Mouse (Mus musculus): ENCODE measurements around the gene Arhgap10.

Arhgap10 gene

GRCm38 (mm10) chr8:77517301-77518200, at the start of gene Arhgap10:
Gene Arhgap10 (minus strand): TSS chr8:77517953.
- DNase-seq (ENCODE audit: low spot score in 2 of 2): peak; percentile 25 to 38

GRCm38 (mm10) chr8:77561441-77561840, 43.7 kb upstream of the Arhgap10 start:
- DNase-seq (ENCODE audit: low spot score in 2 of 2): no peak

- no peak for DNase-seq (ENCODE audit: low spot score in 2 of 2)
These were observed 34.7 kb upstream of the Arhgap10 start for GRCm38 (mm10) chr8:77552491-77552890.

- peak in 1 of 2 experiments; percentile 5 for DNase-seq (ENCODE audit: low spot score in 2 of 2)
These were observed 32.3 kb upstream of the Arhgap10 start for GRCm38 (mm10) chr8:77549881-77550580.

GRCm38 (mm10) chr8:77549121-77549706, 31.5 kb upstream of the Arhgap10 start, which contains the start of gene Prmt9:
Gene Prmt9 (plus strand): TSS chr8:77549397.
- peak; percentile 87 to 93 for DNase-seq (ENCODE audit: low spot score in 2 of 2)

- DNase-seq (ENCODE audit: low spot score in 2 of 2): no peak
These were observed 27.9 kb upstream of the Arhgap10 start for GRCm38 (mm10) chr8:77545616-77546015.

- no peak for DNase-seq (ENCODE audit: low spot score in 2 of 2)
These were observed 26.7 kb upstream of the Arhgap10 start for GRCm38 (mm10) chr8:77544428-77544827.

- no peak for DNase-seq (ENCODE audit: low spot score in 2 of 2)
These were observed 25.5 kb upstream of the Arhgap10 start for GRCm38 (mm10) chr8:77543152-77543777.

GRCm38 (mm10) chr8:77538256-77538655, 20.5 kb upstream of the Arhgap10 start:
- no peak for DNase-seq (ENCODE audit: low spot score in 2 of 2)

GRCm38 (mm10) chr8:77536821-77537220, 19.1 kb upstream of the Arhgap10 start:
- DNase-seq (ENCODE audit: low spot score in 2 of 2): no peak

GRCm38 (mm10) chr8:77535026-77535595, 17.4 kb upstream of the Arhgap10 start:
- DNase-seq (ENCODE audit: low spot score in 2 of 2): peak in 1 of 2 experiments; percentile 20

- DNase-seq (ENCODE audit: low spot score in 2 of 2): no peak
These were observed 16.7 kb upstream of the Arhgap10 start for GRCm38 (mm10) chr8:77534358-77534992.

- no peak for DNase-seq (ENCODE audit: low spot score in 2 of 2)
These were observed 8.4 kb upstream of the Arhgap10 start for GRCm38 (mm10) chr8:77526130-77526529.

- no peak for DNase-seq (ENCODE audit: low spot score in 2 of 2)
These were observed 7.2 kb upstream of the Arhgap10 start for GRCm38 (mm10) chr8:77524906-77525305.

- no peak for DNase-seq (ENCODE audit: low spot score in 2 of 2)
These were observed 6.4 kb upstream of the Arhgap10 start for GRCm38 (mm10) chr8:77524018-77524615.

GRCm38 (mm10) chr8:77522984-77523383, 5.2 kb upstream of the Arhgap10 start:
- no peak for DNase-seq (ENCODE audit: low spot score in 2 of 2)

GRCm38 (mm10) chr8:77521028-77521785, 3.5 kb upstream of the Arhgap10 start:
- DNase-seq (ENCODE audit: low spot score in 2 of 2): no peak

- DNase-seq (ENCODE audit: low spot score in 2 of 2): no peak
These were observed 2.8 kb upstream of the Arhgap10 start for GRCm38 (mm10) chr8:77520601-77521000.

GRCm38 (mm10) chr8:77518201-77519115, 705 bp upstream of the Arhgap10 start:
- no peak for DNase-seq (ENCODE audit: low spot score in 2 of 2)
